Mouse (Mus musculus) cortical plate, adult 2 months (tissue): Measurements from ENCODE around the gene Vstm4. TPM values are rescaled to one million over a fixed set of nuclear protein-coding genes. Genes with fewer than 3 reads are reported as not detected.

Experiments
- H3K27ac ChIP-seq: fragments of 200-500 bp; 2 replicates; pipeline ENCODE4 v1.5.1; 2012; ENCODE audit warnings: low read length, control low read depth, inconsistent platforms; ENCODE audit not compliant: insufficient read depth
- H3K4me1 ChIP-seq: fragments of 200-500 bp; 2 replicates; pipeline ENCODE4 v1.6.1; 2011; ENCODE audit warnings: low read length; ENCODE audit not compliant: control insufficient read depth, insufficient read depth
- H3K4me3 ChIP-seq: fragments of 200-500 bp; 2 replicates; pipeline ENCODE4 v1.5.1; 2011; ENCODE audit warnings: mild to moderate bottlenecking, low read length, control low read depth; ENCODE audit not compliant: insufficient read depth
- CTCF ChIP-seq: fragments of 200-500 bp; IDR thresholded peaks from 2 replicates; pipeline ENCODE4 v1.5.1; 2011; ENCODE audit warnings: mild to moderate bottlenecking, control low read depth, low read length; ENCODE audit not compliant: insufficient read depth; ENCODE audit errors: extremely low read depth
- POLR2A ChIP-seq: fragments of 200-500 bp; IDR thresholded peaks from 2 replicates; pipeline ENCODE4 v1.6.1; 2011; ENCODE audit warnings: mild to moderate bottlenecking, low read length, control low read depth; ENCODE audit not compliant: insufficient read depth; ENCODE audit errors: extremely low read depth
- polyA plus RNA-seq: library from polyadenylated mRNA; depleted of rRNA; stranded (reverse); fragments of >200 nt; gene quantifications from 2 replicates; pipeline ENCODE4 v1.2.3, GENCODE M21; 2012; rRNA removed

Gene Vstm4
- polyA plus RNA-seq: 3.3 and 3.9 TPM in 2 replicates

- H3K27ac ChIP-seq: no peak within 1 kb of the TSS
Observed at GRCm38 (mm10) chr14:32856681-32857328, at the start of gene Vstm4. Vstm4 (plus strand) TSS chr14:32856756.

GRCm38 (mm10) chr14:32810111-32810510 is 46.4 kb upstream of the Vstm4 start:
- H3K4me1 ChIP-seq: no peaks in the 10 kb centered on the region
- no peak overlapping the region for H3K27ac ChIP-seq
- no peak overlapping the region for H3K4me3 ChIP-seq
- TF ChIP-seq POLR2A: no peak
- TF ChIP-seq CTCF: no peak

More at GRCm38 (mm10) chr14:32856681-32857328, at the start of gene Vstm4:
- Histone ChIP-seq H3K4me1 (no peaks in the 10 kb centered on the region), H3K4me3 (peak within 1 kb of the TSS; percentile 35)
- TF ChIP-seq CTCF: no peak
- no peak for TF ChIP-seq POLR2A

GRCm38 (mm10) chr14:32812429-32812828 is 44.1 kb upstream of the Vstm4 start:
- Histone ChIP-seq H3K27ac (no peak overlapping the region), H3K4me1 (no peaks in the 10 kb centered on the region), H3K4me3 (no peak overlapping the region)
- no peak for TF ChIP-seq POLR2A
- no peak for TF ChIP-seq CTCF

GRCm38 (mm10) chr14:32814961-32815360 is 41.6 kb upstream of the Vstm4 start:
- H3K4me3 ChIP-seq: no peak overlapping the region
- no peak overlapping the region for H3K27ac ChIP-seq
- H3K4me1 ChIP-seq: no peaks in the 10 kb centered on the region
- TF ChIP-seq POLR2A (no peak), CTCF (no peak)

DNA sequence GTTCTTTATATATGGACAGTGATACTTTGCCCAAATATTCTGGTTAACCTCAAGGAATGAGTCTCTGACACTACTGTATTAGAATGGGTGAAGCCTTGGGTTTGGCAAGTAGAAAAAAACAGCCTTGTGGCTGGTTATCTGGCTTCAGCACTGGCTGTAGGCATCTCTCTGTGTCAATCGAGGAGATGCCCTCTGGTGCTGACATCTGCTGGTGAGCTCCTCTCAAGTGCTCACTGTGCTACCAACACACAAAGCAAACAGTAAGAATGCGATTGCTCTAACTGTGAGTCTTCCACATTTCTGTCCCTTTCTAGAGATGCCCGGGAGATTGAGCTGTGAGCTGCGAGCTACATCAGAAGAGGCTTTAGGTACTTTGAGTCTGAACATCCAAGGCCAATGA is 40.0 kb upstream of the Vstm4 start:
- Histone ChIP-seq H3K4me1 (no peaks in the 10 kb centered on the region), H3K27ac (no peak overlapping the region), H3K4me3 (no peak overlapping the region)
- TF ChIP-seq CTCF (no peak), POLR2A (no peak)

DNA sequence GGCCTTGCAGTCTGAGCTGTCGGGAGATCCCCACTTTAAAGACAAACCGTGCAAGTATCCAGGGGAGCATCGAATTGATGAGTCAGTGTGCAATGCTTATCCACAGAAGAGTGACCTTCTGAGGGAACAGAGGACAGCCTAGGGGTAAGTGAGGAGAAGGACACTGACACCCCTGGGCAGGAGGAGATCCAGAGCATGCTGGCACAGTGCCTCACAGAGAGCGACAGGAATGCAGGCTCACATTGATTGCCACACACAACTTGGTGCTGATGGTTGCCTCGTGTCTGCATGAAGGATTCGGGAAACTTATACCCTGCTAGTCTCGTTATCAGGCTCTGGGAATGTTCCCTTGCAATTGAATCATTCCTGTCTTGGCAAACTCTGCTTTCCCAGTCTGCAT is 39.3 kb upstream of the Vstm4 start:
- TF ChIP-seq POLR2A: no peak
- Histone ChIP-seq H3K4me1 (no peaks in the 10 kb centered on the region), H3K4me3 (no peak overlapping the region), H3K27ac (no peak overlapping the region)

- TF ChIP-seq POLR2A: no peak
- no peak for TF ChIP-seq CTCF
- H3K4me3 ChIP-seq: no peak overlapping the region
- H3K27ac ChIP-seq: no peak overlapping the region
- no peaks in the 10 kb centered on the region for H3K4me1 ChIP-seq
Observed at GRCm38 (mm10) chr14:32819297-32819696, 37.3 kb upstream of the Vstm4 start.

DNA sequence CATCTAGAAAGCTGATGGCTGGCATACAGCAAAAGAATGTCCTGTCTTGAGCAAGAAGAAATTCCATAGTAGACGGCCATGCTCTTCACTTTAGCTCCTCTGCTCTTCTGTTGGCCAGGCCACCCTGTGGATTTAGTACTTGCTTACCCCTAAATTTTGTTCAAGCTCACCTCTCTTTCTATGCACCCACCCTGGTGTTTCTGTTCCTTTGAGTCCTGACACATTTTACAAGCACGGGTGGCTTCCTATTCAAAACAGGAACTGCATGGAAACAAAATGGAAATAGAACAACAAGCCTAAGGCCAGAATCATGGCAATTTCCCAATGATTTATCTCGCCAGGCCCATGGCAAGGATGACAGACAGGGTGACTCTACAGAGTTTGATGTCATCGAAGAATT is 33.7 kb upstream of the Vstm4 start:
- Histone ChIP-seq H3K4me1 (peaks cover 2% of the 10 kb centered on the region), H3K27ac (no peak overlapping the region), H3K4me3 (no peak overlapping the region)
- TF ChIP-seq POLR2A (no peak), CTCF (no peak)

DNA sequence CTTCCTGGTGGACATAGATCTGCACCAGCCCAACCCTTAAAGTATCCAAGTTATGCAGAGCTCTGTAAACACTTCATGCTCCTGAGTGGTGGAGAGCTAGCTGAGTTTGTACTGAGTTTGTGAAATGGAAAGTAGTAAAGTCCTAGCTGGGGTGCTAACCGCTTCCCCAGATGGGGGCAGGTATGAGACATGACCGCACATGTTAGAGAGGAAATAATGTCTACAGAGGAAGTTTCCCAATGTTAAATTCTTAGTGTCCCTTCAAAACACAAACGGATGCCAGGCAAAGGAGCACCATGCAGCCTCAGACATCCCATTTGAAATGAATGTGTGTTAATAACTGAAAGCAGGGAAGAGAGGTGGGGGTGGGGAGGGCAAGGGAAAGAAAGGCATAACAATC is 32.7 kb upstream of the Vstm4 start:
- Histone ChIP-seq H3K4me1 (peaks cover 6% of the 10 kb centered on the region), H3K4me3 (no peak overlapping the region), H3K27ac (no peak overlapping the region)
- TF ChIP-seq CTCF: no peak
- no peak for TF ChIP-seq POLR2A

DNA sequence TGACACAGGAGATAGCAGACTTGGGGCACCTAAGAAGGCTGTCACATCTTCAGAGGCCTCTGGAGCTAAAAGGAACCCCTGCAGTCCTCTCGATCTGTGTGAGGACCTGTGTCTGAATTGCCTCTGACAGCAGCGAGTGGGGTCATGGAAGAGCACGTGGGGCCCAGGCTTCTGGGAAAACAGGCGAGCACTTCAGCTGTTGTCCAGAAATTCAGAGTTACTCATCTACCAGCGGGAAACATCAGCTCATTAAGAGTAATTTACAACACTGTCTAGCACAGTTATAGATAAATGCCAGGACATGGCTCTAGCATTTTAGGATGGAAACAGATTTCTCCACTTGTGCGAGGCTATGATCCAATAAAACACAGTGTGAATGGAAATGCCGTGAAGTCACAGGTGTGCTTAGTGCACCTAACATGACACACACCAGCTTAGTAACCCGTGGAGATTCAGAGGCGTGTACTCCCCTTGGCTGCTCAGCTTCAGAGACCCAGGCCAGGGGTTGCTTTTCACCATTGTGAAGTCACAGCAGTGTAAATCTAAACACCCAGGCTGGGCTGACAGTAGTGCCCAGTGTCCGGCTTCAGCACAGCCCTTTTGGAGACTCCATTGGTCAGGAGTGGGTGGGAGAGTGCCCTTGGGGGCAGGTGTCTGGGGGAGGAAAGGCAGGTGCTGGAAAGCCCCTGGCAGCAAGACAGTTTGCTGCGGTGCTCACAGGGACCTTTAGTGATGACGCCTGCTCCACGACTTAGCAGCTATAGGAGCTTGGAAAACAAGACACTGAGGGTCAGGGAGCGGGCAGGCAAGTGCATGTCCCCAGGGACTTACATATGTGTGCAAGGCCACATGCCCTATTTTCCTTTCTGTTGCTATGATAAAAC is 32.0 kb upstream of the Vstm4 start:
- peaks cover 6% of the 10 kb centered on the region for H3K4me1 ChIP-seq
- TF ChIP-seq CTCF (no peak), POLR2A (no peak)
- H3K27ac ChIP-seq: no peak overlapping the region
- no peak overlapping the region for H3K4me3 ChIP-seq
